Mouse (Mus musculus) CD8-positive naive resting alpha-beta T cell, adult 2 months (primary cell): ENCODE data around the gene Bcl2l1.

Experiments used
- DNase-seq, 2 experiments: peaks; one replicate each; pipeline ENCODE4 v3.0.0; 2022; ENCODE audit warnings: low read depth in 2 of 2, low spot score in 2 of 2

Gene Bcl2l1

DNA sequence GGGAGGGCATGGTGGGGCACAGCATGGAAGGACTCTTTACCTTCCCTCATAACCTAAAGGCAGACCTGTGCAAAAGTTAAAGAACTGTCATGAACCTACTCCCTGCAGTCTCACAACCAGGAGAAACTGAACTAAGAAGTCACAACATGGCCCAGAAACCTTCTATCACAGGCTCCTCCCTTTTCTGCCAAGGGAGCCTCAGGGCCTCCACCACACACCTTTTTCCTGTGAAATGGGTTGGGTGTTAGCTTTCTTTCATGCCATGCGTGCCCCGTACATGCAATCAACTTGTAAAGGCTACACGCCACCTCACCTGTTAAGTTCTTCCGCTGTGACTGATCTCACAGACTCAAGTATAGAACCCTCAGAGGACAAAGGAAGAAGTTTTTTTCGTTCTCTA lies 28.4 kb downstream of the Bcl2l1 start:
- no peak for DNase-seq

DNA sequence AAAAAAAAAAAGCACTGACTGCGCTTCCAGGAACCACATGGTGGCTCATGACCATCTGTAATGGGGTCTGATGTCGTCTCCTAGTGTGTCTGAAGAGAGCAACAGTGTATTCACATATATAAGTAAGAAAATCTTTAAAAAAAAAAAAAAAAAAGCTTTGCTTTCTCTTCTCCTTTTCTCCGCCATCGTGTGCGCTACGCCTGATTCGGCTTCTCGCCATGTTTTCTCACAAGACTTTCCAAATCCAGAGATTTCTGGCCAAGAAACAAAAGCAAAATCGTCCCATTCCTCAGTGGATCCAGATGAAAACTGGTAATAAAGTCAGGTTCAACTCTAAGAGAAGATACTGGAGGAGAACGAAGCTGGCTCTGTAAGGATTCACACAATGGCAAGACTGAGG lies 29.2 kb downstream of the Bcl2l1 start:
- DNase-seq = no peak

DNA sequence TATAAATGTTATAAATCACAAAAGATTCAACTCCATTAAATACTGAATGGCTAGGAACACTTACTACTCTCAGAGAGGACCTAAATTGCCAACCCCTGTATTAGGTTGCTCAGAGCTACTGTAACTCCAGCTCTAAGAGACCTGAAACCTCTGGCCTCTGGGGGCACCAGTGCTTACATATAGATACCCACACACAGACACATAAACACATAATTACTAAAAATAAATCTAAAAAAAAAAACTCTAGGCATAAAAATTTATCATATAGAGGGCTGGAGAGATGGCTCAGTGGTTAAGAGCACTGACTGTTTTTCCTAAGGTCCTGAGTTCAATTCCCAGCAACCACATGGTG lies 30.8 kb downstream of the Bcl2l1 start:
- no peak for DNase-seq

DNA sequence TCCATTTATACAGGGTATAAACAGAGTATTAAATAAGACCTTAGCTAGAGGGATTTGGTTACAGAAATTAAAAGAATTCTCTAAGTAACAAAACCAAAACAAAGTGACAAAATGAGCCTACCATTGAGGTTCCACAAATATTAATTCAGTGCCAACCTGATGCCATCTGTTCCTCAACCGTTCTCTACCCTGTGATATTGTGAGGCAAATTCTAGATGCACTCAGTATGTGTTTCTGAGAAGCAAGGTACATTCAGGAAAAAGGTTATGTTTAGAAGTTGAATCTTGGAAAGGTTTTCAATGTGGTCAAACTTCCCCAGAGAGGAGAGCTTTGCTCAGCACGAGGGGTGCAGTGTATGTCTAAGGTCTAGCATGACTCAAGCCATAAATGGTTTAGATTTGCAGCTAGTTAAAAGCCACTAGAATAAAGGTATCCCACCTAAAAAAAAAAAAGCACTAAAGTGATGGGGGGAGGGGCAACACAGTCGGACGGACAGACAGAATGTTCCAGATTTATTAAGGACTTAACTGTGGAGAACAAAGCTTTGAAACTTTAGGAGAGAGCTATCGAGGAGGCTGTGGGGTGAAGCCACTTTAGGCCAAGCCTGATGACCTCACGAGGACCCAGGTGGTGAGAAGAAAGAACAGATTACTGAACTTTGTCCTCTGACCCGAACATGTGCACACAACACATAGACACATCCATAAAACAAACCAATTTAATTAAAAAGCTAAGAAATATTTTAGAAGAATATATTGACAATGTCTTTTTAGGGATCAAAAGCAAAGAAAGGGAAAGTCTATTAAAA lies 31.4 kb downstream of the Bcl2l1 start:
- DNase-seq = no peak

DNA sequence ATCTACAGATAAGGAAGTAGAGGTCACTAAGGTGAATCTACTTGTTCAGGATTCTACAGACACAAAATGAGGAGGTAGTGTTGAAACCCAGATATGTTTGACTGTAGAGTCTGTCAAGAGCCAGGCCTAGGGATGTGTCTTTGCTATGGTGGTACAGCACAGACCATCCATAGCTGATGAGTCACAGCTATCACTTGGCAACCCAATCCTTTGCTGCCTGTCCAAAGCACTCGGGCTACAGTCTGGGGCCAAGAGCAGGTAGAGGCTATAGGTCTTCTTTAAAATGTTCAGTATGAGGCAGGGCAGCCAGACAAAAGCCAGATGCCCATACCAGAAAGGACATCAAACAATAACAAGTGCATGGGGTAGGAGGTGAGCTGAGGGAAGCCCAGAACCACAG lies 33.9 kb downstream of the Bcl2l1 start:
- no peak for DNase-seq

DNA sequence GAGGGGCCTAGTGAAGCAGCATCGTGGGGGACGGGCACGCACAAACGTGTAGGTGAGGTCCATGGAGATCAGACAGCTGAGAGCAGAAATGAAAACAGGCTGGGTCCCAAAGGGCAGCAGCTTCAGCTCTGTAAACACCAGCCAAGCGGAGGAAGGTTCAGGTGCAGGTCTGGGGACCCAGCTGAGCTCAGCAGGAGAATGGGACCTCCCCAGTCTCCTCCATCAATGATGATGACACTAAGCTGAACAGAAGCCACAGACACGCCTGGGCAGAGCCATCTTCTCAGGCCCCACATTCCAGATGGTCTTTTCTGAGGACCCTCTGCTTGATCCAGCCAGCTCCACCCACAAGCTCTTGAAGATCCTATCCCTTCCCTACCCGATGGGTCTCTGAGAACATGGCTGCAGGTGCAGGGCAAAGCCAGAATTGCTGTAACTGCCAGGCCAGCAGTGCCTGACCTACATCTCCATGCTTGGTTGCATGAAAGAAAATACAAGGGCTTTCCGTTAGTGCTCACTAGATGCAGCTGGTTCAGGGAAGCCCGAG lies 37.2 kb downstream of the Bcl2l1 start:
- no peak for DNase-seq

DNA sequence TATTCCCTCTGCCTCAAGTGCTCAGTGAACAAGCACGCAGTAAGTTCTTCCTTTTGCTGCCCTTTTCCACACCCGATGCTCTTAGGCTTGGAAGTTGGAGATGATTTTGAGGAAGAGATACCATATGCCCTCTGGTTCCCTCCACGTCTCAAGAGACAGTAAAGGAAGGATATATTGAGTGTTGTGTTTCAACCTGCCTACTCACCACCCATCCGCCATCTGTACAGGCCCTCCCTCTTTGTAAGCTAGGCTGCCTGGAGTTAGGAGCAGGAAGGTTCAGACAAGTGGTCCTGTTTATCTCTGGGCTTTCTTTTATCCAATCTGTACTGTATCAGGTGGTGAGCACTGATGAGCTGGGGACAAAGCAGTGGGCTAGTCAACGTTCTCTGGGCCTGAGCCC lies 38.1 kb downstream of the Bcl2l1 start:
- DNase-seq = no peak

DNA sequence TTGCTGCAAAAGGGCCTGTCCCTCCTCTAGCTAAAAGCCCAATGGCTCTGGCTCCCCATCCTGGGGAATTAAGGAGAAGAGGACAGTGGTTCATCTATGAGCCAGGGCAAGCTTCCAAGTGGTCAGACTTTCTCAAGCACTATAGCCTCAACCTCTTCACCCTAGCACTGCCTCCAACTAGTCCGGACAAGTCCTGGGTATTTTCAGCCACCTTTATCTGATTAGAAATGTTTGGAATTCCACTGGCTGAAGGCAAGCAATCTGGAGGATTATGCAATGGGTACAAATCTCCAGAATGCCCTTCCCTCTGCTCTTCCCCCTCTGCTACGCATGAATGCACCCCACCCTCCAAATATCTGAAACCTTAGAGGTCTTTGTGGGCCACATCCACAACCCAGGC lies 39.1 kb downstream of the Bcl2l1 start:
- no peak for DNase-seq

DNA sequence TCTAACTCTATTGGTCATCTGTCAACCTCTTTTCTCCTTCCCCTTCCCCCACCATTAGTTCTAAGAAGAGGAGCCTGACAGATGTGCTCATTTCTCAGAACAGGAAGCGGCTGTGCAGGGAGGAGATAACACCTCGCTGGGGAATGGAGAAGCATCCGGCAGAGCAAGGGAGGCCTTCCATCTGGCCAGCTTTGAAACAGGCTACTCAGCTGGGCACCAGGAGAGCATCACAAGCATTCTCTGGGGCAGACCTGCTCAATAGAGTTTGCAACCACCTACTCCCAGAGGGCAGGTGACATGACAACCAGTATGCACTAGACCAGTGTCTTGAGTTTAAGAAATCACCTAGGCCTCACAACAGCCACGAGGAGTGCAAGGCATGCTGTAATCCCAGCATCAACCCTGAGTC lies 41.9 kb downstream of the Bcl2l1 start:
- DNase-seq = peak; percentile 28 to 41

DNA sequence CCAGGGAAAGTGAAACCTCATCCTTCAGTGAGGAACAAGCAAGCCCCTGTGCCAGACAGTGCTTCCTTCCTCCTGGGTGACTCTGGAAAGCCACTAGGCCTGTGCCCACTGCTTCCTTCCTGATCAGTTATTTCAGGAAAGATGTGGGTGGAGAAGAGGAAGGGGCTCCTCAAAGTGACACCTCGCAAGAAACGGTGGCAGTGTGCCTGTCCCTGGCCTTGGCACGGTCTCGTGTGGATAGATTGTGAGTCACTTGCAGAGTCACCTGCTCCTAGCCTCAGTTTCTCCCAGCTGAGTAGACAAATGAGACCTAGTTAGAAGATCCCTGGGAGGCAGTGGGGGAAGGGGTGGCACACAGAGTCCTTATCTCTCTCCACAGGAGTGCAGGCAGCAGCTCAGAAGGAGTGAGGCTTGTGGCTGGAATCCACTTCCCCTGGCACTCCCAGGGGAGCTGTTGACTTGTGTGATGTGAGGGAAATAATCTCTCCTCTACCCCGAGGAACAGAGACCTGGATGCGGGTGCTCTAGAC lies 42.6 kb downstream of the Bcl2l1 start:
- no peak for DNase-seq

DNA sequence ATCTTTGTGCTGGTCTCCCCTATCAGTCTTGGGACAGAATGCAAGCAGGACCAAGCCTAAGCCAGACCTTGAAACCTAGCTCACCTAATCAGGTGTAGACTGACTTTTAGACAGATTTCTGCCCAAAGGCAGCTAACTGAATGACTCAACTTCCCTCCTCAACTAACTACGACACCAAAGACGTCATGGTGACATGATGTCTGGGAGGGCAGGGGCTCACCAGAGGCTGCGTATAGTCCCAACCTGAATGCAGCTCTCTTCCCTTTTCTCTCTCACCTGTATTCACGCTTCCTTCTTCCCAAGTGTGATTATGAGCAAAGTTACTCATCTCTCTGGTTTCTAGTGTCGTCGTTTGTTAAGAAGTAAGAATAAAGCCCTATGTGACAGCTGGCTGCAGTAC lies 44.0 kb downstream of the Bcl2l1 start:
- no peak for DNase-seq

DNA sequence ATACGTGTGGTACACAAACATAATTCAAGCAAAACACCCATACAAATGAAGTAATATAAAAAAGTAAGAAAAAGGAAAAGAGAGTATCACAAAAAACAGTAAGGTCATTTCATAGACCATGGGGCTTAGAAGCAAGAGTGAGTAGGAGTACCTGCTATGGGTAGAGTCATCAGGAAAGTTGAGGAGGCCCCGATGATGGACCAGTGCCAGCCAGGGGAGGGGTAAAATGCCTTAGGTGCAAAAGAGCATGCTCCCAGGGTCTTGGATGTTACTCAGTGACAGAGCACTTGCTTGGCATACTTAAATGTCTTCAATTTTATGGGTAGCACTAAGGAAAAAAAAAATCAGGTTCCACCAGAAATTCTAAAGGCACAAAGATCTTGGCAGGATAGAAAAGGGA lies 44.4 kb downstream of the Bcl2l1 start:
- no peak for DNase-seq

DNA sequence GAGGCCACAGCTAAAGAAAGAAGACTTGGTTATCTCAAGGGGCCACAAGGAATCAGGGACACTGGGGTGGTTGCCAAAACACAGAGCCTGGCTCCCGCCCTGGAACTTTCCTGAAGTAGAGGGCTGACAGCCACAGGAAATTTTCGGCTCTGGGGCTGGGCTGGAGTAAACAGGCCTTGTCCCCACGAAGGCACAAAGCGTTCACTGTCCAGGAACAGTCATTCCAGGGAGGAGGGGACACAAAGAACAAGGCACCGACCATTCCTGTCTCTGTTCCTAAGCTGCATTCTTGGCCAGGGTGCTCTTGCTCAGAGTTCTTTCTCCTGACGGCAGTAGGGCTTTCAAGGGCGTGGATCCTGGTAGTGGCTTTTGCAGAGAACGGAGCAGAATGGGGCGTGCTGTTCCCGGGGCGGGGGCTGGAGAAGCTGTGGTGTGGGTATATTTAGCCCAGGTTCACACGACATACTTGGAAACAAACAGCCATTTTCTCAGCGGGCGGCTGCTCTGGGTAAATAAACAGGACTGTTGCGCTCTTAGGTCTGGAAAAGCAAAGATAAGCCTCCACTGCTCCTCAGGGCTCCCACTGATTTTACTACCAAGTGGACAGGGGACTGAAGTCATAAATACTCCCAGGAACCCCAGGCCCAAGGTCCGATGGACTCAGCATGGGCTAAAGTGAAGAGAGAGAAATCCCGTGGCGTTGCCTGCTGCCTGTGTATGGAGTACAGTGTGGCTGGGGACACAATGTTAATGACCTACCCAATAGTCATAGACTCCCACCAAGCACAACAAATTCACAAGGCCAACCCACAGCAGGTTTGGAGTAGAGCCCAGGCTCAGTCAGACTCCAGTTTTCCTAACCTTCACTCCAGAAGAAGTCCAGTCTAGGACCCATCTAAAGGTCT lies 45.8 kb downstream of the Bcl2l1 start:
- no peak for DNase-seq

DNA sequence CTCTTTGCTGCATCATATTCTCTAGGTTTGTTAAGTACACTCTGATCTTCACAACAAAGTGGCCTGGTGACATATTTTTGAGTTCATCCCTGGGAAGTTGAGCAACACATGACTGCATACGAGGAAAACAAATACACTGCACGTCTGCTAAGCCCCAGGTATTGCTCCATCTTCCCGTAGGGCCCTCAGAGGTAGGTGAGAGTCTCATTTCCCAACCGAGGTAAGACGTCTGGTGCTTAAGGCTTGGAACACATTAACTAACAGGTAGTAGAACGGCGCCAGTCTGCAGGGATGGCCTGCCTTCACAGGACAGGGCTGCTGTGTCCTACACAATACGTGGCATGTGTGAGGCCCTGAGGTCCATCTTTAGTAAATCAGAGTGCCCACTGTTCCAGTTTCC lies 46.9 kb downstream of the Bcl2l1 start:
- no peak for DNase-seq

DNA sequence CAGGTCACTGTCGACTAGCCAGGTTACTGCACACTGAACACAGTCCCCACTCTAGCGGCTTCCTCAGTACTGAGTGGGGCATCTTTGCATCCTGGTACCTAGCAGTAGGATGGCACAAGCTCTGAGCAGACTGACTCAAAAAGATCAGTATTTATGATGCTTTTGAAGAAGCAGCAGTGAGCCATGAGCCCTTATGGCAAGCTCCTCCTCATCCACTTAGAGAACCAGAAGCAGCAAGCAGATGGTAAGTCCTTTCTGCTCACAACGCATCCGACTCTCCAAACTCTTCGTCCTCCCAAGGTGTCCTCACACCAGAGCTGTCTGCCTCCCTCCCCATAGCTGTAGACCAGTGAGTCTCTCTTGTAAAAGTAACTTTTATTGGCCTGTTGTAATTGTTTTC lies 48.3 kb downstream of the Bcl2l1 start:
- no peak for DNase-seq

DNA sequence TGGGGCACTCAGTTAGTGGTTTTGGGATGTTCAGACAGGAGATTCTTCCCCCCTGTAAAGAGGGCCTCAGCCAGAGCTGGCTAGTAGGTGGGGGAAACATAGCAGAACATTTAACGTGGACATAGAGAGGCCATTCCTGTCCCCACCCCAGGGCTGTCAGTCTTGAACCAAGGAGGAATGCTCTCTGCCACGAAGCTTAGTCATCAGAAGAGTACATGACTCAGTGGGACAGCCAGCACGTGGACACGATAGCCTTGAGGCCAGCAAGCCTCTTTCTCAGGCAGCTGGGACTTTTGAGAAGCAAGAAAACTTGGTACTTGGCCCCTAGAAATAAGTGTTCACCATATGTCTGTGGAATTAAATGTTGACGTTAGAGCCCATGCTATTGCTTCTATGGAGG lies 48.9 kb downstream of the Bcl2l1 start:
- DNase-seq = no peak

DNA sequence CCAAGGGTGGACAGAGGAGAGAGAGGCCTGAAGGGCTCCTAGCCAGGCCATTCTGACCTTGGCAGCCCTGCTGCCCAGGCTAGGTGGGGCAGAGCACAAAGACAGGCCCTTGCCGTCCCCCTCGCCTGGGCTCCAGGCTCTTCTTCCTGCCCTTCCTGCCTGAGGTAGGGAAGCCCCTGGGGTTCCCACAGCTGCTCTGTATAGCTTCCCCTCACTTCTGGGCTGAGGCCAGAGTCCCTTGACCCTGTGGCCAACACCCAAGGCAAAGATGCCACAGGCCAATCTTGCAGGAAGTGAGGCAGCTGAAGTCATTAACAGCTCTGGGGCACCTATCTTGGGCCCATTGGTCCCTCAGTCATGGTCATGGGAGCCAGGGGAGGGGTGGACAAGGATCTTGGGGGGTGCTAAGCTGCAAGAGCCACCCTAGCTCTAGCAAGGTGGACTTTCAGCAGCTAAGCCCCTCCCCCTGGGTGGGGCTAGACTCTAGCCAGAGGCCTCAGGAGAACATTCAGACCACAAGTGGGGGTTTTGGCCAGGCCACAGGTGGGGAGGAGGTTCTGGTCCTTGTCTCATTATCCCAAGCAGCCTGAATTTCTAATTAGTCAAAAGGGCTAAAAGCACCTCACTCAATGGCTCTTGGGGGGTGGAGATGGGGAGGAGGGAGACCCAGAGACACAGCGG lies 50.4 kb downstream of the Bcl2l1 start:
- no peak for DNase-seq

DNA sequence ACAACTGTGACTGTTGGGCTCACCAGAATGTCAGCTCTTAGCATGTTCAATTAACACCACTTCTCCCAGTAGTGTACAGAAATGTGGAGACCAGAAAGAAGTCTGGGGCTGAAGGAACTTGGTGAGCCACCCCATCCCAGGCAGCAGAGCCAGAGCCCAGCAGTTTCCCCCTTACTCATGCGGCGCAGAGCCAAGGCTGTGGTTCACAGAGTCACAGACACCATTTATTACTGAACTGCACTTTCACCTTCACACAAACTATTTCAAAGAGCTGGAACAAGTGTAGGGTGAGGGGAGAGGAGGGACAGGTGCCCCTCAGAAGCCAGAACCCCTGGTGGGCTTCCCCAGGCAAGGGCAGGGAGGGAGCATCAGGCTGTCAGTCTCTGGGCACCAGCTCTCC lies 51.1 kb downstream of the Bcl2l1 start:
- no peak for DNase-seq

DNA sequence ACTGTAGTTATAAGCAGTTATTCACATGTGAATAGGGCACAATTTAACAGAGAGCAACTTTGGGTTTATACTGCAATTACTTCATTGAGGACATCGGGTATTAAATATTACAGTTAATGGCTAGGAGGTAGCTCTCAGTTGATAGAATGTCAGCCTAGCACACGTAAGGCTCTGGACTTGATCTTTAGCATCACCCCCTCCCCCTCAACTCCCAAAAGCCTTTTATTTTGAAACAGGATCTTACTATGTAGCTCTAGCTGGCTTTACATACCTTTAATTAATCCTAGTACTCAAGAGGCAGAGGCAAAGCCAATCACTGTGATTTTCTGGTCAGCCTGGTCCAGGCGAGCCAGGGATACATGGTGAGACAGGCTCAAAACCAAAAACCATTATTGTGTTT lies 54.4 kb downstream of the Bcl2l1 start:
- no peak for DNase-seq

DNA sequence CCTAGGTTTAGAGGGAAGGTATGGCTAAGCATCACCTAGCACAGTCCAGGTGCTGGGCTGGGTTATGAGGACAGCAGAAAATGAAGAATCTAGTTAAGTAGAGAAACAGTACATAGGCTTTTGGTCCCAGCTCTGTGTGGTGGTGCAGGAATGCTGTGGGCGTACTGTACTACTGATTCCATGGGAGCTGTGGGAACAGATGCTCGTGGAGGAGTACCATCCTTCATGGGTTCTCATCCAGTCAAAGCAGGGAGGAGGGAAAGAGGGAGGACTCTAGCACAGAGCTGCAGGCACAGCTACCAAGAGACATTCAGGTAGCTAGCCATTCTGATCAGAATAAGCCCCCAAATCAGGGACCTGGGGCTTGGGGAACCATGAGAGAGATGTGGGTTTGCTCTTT lies 55.1 kb downstream of the Bcl2l1 start:
- DNase-seq = no peak

DNA sequence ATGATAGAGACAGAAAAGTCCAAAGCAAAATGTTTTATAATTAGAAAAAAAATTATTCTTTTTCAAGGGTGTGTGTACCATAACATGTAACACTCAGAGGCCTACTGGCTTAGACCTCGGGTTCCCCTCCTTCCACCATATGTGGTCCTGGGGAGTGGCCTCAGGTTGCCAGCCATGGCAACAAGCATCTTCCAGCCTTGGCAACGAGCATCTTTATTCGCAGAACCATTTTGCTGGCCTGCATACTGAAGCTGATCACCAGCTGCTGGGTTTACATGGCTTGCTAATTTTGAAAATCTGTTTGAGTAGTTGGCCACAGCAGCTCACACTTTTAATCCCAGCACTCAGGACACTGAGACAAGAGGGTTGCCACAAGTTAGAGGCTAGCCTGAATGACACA lies 55.5 kb downstream of the Bcl2l1 start:
- no peak for DNase-seq
